Mouse (Mus musculus) ES-E14 (cell line): ENCODE results near the gene Mfsd5.

Experiments
- CHD2 ChIP-seq: IDR thresholded peaks from 2 replicates; pipeline ENCODE4 v1.6.1; 2014; ENCODE audit warnings: mild to moderate bottlenecking, low read depth, low read length, inconsistent platforms
- ZC3H11A ChIP-seq: IDR thresholded peaks from 2 replicates; pipeline ENCODE4 v1.6.1; 2012; ENCODE audit warnings: low read depth, mild to moderate bottlenecking, inconsistent platforms, low read length, borderline replicate concordance

- TF ChIP-seq CHD2: no peak
- TF ChIP-seq ZC3H11A: no peak
Measured at GRCm38 (mm10) chr15:102263037-102263436, 16.2 kb upstream of the Mfsd5 start.
